Mouse (Mus musculus): ENCODE measurements around the gene Xpo5.
A peak's percentile ranks its signal among the peaks of the same experiment; 100 is the strongest.

The Xpo5 gene

GRCm38 (mm10) chr17:46201151-46201550 lies 1.4 kb upstream of the Xpo5 start:
- no peak for DNase-seq (ENCODE audit: extremely low read depth, low read depth, low spot score)

GRCm38 (mm10) chr17:46203078-46203477 lies 496 bp downstream of the Xpo5 start:
- DNase-seq (ENCODE audit: extremely low read depth, low read depth, low spot score): no peak

- DNase-seq (ENCODE audit: extremely low read depth, low read depth, low spot score): peak; percentile 58
Observed at GRCm38 (mm10) chr17:46206676-46207075, 4.1 kb downstream of the Xpo5 start.

DNA sequence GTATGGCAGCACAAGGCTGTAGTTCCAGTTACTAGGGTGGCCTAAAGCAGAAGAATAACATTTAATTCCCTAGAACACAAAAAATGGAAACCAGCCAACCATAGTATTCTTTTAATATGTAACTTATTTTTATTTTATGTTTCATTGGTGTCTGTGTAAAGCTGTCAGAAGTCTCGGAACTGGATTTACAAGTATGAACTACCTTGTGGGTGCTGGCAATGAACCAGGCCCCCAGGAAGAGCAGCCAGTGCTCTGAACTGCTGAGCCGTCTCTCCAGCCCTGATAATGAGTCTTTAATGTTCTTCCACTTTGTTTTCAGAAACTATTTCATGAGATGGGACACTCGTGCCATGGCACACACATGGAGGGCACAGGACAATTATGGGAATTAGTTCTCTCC lies 8.0 kb downstream of the Xpo5 start:
- DNase-seq (ENCODE audit: extremely low read depth, low read depth, low spot score): peak; percentile 30

DNA sequence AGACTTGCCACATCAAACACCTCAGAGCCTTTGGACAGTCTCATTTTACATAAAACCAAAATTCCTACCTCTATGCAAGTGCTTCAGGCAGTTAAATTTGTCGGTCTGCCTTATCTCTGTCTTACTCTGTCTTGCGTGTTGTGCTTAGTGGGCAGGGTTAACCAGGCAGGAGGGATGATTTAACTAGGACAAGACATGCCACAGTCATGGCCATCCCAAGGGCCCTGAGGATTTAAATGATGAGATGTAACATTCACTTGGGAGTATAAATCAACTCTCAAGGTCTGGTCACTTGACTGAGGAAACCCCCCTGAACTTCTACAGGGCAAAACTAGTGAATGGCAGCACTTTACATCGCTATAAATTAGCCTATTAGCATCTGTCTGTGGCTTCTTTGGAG lies 19.0 kb downstream of the Xpo5 start:
- no peak for DNase-seq (ENCODE audit: extremely low read depth, low read depth, low spot score)

GRCm38 (mm10) chr17:46227576-46227975 lies 25.0 kb downstream of the Xpo5 start:
- DNase-seq (ENCODE audit: extremely low read depth, low read depth, low spot score): no peak

DNA sequence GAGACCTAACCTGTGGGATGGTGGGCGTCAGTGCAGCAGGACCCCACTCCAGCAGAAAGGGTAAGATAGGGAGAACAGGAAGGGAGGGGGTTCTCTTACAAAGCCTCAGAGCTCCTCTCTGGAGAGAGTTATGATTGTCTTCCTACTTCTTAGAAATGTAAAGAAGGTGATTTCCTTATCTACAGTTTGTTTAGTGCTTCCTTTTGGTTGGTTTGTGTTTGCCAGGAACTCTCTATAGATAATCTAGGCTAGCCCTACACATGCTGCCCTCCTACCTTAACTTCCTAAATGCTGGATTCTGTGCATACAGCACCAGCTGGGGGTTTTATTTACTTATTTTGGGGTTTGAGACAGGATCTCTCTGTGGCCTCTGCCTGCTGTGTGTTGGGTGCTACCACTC lies 33.5 kb downstream of the Xpo5 start:
- DNase-seq (ENCODE audit: extremely low read depth, low read depth, low spot score): no peak

- DNase-seq (ENCODE audit: extremely low read depth, low read depth, low spot score): no peak
Observed at GRCm38 (mm10) chr17:46237079-46237478, 34.5 kb downstream of the Xpo5 start.

GRCm38 (mm10) chr17:46237480-46237879 lies 34.9 kb downstream of the Xpo5 start:
- no peak for DNase-seq (ENCODE audit: extremely low read depth, low read depth, low spot score)

DNA sequence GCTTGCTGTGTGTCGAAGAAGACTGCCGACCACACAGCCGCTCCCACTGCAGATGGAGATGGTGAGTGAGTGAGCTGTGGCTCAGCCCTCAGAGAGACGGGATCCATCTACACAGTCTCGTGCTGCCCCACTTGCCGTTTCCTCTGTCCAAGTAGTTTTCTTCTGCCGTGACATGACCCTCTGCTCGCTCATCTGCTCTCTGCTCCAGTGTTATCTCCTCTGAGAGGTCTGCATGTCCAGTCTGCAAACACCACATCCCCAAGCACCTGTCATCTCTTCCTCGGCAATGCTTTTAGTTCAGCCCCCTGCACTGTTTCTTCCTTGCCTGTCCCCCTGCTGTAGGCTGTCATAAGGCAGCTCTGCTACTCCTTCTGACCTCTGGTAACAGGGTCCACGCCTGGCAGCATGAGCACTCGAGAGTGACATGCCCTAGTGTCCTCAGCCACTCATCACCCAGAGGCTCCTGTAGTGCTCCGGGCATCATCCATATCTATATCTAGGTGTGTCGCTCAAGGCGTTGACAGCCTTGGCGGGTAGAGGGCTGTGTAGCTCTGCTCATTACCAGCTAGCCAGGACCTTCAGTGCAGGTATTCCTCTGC lies 37.0 kb downstream of the Xpo5 start:
- DNase-seq (ENCODE audit: extremely low read depth, low read depth, low spot score): no peak

GRCm38 (mm10) chr17:46241471-46241870 lies 38.9 kb downstream of the Xpo5 start:
- DNase-seq (ENCODE audit: extremely low read depth, low read depth, low spot score): no peak

DNA sequence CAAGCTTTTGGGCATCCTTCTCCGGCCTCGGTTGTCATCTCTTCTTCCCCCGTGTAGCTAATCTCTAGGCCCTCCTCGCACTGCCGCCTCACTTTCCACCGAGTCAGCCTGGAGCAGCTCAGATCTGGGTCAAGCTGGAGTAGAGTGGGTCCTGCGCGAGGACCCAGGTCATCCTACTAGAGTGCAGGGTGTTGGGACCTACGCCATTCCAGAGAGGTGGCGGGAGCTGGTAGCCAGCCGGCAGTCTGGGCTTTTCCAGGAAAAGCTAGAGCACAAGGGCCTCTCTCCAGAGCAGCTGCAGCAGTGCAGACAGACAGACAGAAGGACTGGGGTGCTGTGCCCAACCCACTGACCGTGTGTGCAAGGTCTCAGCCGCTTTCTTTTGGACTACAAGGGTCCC lies 39.7 kb downstream of the Xpo5 start:
- no peak for DNase-seq (ENCODE audit: extremely low read depth, low read depth, low spot score)

DNA sequence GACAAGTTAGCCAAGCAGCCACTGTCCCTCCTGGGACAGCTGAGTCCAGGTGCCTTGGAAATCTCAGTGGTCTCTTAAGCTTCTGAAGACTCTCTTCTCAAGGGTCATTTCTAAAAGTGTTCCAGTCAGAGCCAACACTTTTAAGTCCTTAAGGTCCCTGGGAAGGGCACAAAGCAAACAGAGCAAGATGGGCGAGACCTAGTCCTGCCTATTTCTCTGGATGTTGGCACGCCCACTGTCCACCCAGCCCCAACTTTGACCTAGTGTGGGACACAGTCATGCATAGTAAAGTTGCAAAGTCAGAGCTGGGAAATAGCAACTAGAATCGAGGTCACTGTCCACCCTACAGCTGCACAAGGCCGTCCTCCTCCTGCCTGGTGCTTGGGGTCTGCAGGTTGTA lies 40.4 kb downstream of the Xpo5 start:
- DNase-seq (ENCODE audit: extremely low read depth, low read depth, low spot score): no peak

DNA sequence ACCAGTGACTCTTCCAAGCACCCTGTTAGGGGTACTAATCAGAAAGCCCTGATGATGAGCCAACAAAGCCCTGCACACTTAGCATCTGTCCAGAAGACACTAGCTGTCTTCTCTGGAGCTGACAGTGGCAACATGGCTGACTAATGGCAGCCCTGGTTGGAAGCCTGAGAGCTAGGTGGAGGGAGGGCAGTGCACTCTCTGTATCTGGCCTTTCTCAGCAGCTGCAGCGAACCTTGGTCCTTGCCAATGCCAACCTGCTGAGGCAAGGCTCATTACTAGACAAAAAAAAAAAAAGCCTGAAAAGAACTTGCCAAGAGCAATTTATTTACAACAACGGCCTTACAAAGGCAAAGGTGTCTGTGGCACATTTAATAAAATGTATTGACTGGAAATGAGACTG lies 41.0 kb downstream of the Xpo5 start:
- DNase-seq (ENCODE audit: extremely low read depth, low read depth, low spot score): no peak

- peak; percentile 68 for DNase-seq (ENCODE audit: extremely low read depth, low read depth, low spot score)
Observed at GRCm38 (mm10) chr17:46244579-46244978, 42.0 kb downstream of the Xpo5 start.

DNA sequence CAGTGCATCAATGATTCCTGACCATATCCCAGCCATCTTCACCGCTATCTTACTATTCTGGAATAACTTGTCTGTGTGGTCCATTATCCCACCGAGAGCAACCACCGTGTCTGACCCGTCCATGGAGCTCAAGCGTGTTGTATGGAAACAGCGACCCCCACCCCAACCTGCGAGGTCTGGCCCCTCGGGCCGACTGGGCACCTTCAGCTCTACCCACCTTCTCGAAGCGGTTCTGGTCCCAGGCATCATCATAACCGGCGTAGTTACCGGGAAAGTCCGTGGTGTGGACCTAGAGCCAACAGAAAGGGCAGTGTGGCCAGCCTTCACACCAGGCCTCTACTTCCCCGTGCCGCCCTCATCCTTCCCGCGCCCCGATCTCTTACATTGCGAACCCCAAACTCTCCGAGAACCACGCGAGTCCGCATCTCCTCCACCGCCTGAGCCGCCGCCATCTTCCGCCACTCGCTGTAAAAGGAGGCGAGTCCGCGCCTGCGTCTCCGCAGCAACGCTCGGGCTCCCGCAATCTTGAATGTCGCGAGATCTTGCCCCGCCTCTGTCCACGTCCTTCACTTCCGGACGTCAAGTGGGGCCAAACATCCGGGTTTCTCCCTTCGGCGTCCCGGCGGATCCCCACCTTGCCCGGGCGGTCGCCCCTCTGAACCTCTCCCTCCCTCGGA lies 45.1 kb downstream of the Xpo5 start, which contains the start of the genes Polr1c and Yipf3:
Gene Polr1c (minus strand): TSS at position 543 of the 677 bp plus-strand sequence.
Gene Yipf3 (plus strand): TSS at position 569 of the 677 bp plus-strand sequence.
- no peak for DNase-seq (ENCODE audit: extremely low read depth, low read depth, low spot score)

- no peak for DNase-seq (ENCODE audit: extremely low read depth, low read depth, low spot score)
Observed at GRCm38 (mm10) chr17:46248189-46248522, 45.6 kb downstream of the Xpo5 start.

- DNase-seq (ENCODE audit: extremely low read depth, low read depth, low spot score): no peak
Observed at GRCm38 (mm10) chr17:46251174-46251573, 48.6 kb downstream of the Xpo5 start.

- no peak for DNase-seq (ENCODE audit: extremely low read depth, low read depth, low spot score)
Observed at GRCm38 (mm10) chr17:46252571-46253451, 50.2 kb downstream of the Xpo5 start.

- DNase-seq (ENCODE audit: extremely low read depth, low read depth, low spot score): no peak
Observed at GRCm38 (mm10) chr17:46253452-46254084, 51.0 kb downstream of the Xpo5 start, which contains the start of gene Lrrc73. TSS of gene Lrrc73 (plus strand) at chr17:46253531.

GRCm38 (mm10) chr17:46254106-46254505 lies 51.5 kb downstream of the Xpo5 start:
- DNase-seq (ENCODE audit: extremely low read depth, low read depth, low spot score): no peak
